Mouse (Mus musculus): ENCODE measurements around the gene Pde8b. TPM values are rescaled to one million over a fixed set of nuclear protein-coding genes. Genes with fewer than 3 reads are reported as not detected.

The Pde8b gene
- total RNA-seq, 2 experiments from 2014 or later = 4.0 to 4.4 TPM

DNA sequence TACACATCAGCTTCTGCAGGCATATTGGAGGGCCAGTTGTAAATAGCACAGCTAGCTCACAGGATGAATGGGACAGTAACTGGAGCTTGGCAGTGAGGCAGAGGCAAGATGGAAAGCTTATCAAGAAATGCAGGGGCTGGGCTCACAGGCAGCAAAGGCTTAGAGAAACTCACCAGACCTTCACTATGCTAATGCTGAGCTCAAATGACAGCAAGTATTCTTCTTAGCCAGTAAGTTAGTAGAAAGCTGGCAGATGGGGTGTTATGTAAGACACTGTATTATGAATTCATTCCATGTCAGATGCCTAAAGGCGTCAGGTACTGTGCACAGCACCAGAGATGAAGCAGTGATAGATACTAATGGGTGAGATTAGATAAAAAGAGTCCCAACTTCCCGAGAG, 215.4 kb downstream of the Pde8b start:
- no peak for DNase-seq (ENCODE audit: low spot score in 2 of 2)

DNA sequence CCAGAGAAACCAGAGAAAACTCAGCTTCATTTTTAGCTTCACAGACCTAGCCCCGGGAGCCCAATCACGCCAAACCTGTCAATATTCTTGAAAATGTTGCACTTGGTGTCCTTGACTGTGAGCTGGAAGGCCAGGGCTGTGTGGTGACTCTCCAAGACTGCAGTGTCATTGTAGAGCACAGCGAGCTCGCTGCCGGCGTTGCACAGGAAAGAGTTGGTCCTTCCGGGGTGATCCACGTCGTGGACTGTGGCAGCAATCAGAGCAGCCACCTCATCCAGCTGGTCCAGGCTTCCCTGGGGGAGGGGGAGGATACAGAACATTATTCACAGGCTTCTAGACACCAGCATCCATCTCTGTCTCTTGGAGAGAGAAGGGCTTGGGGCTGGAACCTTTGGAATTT, 216.0 kb downstream of the Pde8b start:
- DNase-seq (ENCODE audit: low spot score in 2 of 2) = no peak

DNA sequence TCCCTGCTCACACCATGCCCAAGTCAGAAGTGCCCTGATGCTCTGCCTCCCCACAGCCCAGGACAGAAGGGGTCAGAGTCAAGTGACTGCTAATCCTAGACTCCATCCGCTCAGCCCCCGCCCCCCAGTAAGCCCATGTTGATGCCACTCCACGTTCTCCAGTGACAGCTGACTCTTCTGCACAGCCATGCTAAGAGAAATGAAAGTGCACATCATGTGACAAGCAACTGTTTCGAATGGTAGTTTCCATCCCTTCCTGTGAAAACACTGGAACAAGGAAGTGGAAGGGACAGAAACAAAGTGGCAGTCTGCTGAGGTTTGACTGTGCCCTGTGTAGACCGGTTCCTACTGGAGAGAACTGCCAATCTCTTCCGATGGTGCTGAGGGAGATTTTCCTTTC, 217.2 kb downstream of the Pde8b start:
- no peak for DNase-seq (ENCODE audit: low spot score in 2 of 2)

DNA sequence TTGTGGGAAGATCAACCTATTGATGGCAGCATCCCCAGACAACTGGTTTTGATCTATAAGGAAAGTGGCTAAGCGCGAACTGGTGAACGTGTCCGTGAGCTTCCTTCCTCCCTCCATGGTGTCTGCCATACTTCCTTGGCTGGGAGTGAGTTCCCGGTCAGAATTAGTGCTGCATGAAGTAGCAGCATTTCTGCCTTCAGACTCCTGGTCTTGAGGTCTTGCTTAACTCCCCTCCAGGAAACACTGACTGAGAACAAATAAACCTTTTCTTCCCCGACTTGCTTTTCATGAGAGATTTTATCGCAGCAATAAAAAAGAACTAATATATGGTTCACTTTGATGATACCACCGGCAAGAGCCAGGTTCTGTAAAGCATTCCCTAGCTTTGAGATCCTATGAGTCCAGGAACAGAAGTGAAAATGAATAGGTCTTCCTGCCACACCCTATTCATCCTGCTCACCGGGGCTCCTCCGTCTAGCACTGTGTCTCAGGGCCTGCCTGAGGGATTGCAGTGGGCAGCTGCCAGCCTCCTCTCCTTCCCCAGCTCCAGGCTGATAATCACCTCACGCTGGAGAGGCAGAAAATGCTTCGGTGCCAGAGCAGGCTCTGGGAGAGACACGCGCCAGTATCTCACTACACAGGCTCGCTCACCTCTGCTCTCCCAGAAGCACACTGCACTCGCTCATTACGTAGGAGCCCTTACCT, 217.9 kb downstream of the Pde8b start:
- DNase-seq (ENCODE audit: low spot score in 2 of 2) = no peak

DNA sequence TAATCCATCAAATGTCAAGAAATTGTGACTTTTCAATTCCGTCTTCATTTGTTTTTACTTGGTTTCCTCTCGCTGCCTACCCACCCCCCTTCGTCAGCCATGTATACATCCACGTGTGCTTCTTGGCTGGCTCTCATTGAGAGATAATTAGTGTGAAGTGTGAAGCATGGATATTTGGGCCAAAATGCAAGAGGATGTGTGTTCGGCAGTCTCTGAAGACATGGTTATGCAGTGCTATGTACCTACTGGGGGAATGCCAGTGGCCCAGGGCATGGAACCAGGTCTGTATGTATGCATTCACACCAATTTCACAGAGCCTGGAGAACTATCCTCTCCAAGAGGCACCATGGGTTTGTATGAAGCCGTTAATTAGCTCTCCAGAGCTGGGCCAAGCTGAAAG, 219.3 kb downstream of the Pde8b start:
- DNase-seq (ENCODE audit: low spot score in 2 of 2) = no peak

DNA sequence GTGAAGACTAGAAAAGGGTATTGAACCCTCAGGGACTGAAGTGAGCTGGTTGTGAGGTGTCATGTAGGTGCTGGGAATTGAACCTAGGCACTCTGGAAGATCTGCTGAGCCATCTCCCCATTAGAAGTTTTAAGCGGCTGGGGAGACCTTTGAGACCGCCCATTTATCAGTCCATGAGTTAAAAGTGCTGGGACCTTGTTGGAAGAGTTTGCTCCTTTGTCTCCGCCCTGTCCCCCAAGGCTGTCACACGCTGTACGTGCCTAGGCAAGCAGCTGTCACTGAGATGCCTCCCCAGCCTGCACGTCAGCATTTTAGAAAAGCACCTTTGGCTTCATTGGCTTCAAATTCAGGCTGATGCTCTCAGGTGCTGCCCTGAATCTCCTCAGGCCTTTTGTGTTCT, 229.9 kb downstream of the Pde8b start:
- no peak for DNase-seq (ENCODE audit: low spot score in 2 of 2)

DNA sequence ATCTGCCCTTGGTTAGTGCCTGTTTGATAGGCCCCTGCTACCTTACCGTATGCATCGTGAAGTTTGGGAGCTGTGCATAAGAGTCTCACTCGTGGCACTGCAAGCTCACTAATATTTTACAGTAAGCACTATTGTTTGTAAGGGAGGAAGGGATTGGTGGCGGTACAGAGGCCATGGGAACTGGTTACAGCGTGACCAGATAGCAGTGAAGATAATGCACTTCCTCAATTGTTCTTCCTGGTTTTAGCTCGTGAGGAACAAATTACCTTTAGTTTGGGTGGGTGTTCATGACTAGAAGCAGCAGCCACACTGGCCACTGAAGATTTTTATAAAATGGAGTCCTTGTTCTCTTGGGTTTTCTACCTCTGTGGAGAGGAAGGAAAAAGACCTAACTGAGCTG, 230.8 kb downstream of the Pde8b start:
- no peak for DNase-seq (ENCODE audit: low spot score in 2 of 2)

DNA sequence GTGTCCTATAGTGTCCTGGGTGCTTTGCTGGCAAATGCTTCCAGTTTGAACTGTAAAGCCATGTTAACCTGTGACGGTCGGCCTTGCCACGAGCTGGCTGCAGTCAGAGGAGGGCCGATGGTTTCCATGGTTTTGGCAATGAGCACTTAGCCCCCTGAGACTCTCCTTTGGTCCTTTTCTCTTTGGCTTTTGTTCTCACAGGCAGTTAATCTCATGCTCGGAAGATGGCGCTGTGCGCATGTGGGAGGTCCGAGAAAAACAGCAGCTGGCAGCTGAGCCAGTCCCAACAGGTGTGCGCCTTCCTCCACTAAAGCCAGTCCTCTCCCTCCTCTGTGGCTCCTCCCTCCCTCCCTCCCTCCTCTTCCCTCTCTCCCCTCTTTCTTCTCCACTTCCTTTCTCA, 232.2 kb downstream of the Pde8b start:
- DNase-seq (ENCODE audit: low spot score in 2 of 2) = peak in 1 of 2 experiments; percentile 55

DNA sequence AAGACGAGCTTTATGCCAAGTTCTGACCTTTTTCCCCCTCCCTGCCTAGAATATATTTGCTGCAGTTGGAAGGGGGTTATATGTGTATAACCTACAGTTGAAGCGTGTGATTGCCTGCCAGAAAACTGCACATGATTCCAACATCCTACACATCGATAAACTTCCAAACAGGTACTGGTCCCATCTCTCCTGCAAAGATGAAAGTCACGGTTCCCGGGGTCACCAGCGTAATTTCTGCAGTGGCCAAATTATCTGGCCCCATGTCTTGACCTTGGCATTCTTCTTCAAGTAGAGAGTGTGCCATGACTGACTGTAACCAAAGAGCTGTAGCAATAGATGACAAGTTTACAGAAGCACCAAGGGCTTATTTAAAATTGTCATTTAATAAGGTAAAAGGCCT, 232.9 kb downstream of the Pde8b start:
- no peak for DNase-seq (ENCODE audit: low spot score in 2 of 2)

DNA sequence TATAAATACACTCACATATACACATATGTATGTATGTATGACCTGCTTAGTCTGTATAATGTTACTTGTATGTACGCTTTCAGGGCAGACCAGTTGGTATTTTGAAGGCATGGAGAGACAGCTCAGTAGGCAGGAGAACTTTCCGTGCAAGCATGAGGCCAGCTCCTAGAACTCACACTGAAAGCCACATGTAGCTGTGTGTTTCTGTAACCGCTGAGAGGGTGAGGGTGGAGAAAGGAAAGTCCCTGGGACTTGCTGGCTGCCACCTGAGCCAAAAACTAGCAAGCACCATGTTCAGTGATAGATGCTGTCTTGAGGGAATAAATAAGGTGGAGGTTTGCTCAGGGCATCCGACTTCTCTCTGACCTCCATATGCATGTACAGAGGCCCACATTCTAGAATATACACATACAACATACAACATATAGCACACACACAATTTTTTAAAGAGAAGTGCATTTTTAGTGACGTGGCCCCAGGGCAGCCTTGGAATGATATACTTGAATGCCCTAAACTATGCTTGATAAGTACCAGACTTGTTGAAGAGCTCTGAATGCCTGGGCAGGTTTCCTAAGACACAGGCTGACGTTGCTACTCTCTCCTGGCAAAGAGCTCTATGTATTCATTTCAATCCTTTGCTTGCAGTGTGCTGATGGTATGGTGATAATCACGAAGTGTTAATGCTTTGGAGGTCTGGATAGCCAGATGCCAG, 238.4 kb downstream of the Pde8b start:
- no peak for DNase-seq (ENCODE audit: low spot score in 2 of 2)

DNA sequence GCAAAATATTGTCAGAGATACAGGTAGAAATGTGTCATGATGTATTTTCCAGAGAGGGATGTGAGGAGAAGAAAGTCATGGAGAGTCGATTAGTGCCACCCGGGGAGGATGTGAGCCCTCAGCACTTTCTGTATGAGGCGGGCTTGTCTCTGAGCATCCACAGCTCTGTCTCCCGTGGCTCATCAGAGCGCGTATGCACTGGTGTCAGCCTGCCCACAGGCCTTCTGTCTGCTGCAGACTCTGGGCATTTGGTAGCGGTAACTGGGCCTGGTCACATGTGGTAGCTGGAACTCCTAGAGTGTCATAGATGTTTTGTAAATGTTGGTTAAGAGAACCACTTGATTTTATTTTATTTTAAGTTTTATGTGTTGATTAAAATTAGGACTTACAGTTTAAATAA, 240.9 kb downstream of the Pde8b start:
- DNase-seq (ENCODE audit: low spot score in 2 of 2) = no peak

DNA sequence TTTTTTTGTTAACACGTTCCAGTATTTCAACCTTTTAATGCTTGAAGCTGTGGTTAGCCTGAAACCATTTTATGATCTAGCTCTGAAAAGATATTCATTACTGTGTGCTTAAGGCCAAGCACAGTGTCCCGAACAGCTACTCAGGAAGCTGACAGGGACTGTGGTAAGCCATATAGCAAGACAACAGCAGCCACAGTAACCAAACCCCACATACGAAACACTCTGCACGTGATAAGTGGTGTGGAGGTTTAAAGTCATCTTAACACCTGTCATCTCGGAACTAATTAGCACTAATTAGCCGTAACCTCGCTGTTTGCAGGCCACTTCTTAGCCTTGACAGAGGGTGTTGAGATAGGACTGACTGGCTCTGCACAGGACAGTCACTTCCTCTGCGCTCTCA, 242.9 kb downstream of the Pde8b start:
- no peak for DNase-seq (ENCODE audit: low spot score in 2 of 2)

DNA sequence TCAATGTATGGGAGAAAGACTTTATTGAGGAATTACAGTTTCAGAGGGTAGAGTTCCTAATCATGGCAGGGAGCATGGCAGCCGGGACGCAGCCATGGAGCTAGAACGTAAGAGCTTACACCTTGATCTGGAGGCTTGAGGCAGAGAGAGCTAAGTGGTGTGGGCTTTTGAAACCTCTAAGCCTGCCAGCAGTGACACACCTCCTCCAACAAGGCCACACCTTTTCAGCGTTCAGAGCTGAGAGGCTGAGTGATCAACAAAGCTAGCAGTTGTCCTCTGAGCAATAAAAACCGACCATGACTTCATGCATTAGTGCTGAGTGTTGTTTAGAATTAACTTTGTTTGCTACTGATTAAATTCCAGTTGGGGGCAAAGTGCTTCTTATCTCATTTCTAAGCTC, 259.6 kb downstream of the Pde8b start:
- DNase-seq (ENCODE audit: low spot score in 2 of 2) = no peak

DNA sequence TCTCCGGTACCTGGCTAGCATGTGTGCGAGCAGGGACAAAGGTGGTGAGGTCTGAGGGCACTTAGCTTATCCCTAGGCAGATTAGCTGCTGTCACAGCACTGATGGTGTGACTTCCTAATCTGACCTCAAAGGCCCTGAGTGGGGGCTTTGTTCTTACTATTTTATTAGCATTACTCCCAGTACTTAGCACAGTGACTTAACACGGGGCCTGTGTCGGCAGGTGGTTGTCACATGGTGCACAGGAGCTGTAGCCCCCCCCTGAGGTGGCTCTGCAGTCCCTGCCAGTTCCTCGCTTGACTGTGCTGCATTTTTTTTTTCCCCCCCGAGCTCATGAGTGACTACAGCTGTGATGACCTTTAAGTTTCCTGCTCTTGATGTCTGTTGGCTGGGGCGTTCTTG, 271.1 kb downstream of the Pde8b start:
- DNase-seq (ENCODE audit: low spot score in 2 of 2) = no peak

DNA sequence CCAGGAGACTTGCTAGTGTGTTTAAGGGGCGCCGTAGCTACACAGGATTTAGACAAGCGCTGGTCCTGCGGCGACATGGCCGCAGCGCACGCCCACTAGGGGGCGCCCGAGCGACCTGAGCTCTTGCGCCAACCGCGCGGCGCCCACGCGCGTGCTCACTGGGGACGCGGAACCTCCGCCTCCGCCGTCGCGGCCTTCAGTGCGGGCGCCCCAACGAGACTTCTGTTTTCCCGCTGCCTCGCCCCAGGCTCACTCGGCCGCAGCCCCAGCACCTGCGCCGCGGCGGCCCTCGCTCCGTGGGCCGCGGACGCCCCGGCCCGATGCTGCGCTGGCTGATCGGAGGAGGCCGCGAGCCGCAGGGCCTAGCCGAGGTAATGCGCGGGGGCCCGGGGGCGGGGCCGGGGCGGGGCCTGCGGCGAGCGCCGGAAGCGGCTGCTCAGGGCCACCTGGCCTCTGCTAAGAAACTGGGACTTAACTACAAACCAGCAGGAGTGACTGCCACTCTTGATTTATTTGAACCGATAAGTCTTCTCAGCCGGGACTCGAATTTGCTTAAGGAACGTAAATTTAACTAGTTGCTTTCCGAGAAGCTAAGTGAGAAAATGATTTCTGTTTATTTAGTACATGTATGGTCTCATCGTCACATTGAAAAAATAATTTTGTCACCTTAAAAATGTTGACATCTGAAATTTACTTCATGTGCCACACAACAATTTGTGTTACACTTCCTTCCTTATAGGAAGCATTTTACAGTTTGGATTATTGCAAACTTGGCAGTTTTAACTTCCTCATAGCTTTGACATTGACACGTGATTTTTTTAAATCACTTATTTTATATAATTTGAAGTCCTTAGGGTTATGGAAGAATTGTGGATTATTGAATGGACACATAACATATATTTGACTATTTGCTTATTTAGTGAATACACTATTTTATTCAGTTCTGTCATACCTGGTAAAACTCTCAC, 273.6 kb downstream of the Pde8b start, which contains the start of gene Wdr41:
Gene Wdr41, plus strand, starts transcription at position 126 of the 968 bp plus-strand sequence.
- DNase-seq (ENCODE audit: low spot score in 2 of 2) = peak; percentile 88 to 92

DNA sequence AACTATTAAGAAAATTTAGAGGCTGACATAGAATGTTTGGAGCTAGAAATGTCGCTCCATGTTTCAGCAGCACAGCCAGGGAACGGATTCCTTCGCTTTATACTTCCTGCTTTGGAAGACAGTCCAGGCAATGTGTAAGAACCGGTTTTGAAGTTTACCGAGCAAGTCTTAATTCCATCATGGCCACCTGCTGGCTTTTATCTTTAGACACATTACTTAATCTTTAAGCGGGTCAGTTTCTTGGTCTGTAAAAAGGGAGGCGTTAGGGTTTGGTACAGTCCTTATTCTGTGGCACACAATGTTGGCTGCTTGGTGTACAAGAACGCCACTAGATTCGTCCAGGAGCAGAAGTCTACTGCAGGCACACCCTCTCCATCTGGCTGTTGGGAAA, 274.3 kb downstream of the Pde8b start:
- no peak for DNase-seq (ENCODE audit: low spot score in 2 of 2)

Other genes with a start within 250 kb of the Pde8b start
- gene Zbed3, start 73.3 kb upstream of the Pde8b start, total RNA-seq (2021) = 10 to 100 TPM; 20.6 to 23.3 TPM
- gene Aggf1, start 125.0 kb upstream of the Pde8b start, total RNA-seq (2021) = 10 to 100 TPM; 22.4 to 22.5 TPM
- not detected for gene Crhbp, start 194.6 kb upstream of the Pde8b start, total RNA-seq (2021)
- gene S100z, start 228.4 kb upstream of the Pde8b start, total RNA-seq (2021) = 1 to 10 TPM in 1 of 2 experiments, under 1 TPM in 1; 0.83 to 1.6 TPM

All from gastrocnemius, postnatal 4 days (tissue).